33 mouse cellular contexts compared by ENCODE assay signal in the genomic region with DNA sequence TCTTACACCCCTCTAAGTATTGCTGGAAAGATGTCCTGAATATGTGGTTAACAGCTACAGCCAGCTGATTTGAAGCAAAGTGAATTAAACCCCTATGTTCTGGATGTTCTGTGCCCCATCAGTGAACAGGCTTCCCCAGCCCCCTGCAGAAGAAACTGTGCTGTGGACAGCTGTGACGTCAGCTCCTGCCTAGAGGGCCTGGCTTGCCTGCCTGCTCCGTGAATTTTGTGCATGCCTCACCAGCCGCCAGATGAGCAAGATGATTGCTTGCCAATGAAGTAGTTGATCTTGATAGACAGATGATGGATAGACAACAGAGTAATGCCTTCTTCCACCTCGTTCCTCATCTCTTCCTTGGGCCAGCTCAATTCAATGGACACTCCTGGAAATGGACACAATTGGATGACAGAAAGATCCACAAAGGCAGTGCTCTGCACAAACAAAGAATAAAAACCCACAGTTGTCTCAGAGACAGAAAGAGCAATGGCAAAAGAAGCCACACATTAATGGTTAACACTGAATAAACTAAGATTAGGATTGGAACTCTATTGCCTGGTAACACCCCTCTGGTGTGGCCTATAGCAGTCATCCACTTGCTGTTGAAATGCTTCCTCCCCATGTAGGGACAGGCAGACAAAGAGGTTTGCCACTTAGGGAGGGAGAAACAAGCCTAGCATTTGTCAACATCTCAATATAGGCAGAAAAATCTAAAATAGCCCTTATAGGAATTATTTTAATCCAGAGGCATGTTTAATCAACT. TPM values are rescaled to one million over a fixed set of nuclear protein-coding genes. Genes with fewer than 3 reads are reported as not detected.
DNase-seq lines count a peak whose midpoint lies in the region; ATAC-seq and TF ChIP-seq lines count a peak whose summit lies in the region.
"Had no signal": no experiment of that assay in that cellular context is flagged by ENCODE, and none has a peak within 500 bp of the region (broad histone marks: within the 10 kb centered on the region; RNA-seq: fewer than 3 reads in every experiment).

No protein-coding gene starts in this region.

- WGBS in embryonic facial prominence, embryonic 13.5 days, result 29% methylated on average over 4 of the region's 4 CpGs
- WGBS in embryonic facial prominence, embryonic 10.5 days, result 62% methylated on average over 4 of the region's 4 CpGs
- 20% methylated on average over 4 of the region's 4 CpGs for WGBS in liver, adult 2 months
- 43% methylated on average over 4 of the region's 4 CpGs for WGBS in liver, embryonic 11.5 days
- WGBS in liver, embryonic 13.5 days (ENCODE audit: insufficient replicate concordance), result 44% methylated on average over 4 of the region's 4 CpGs

- H3K79me2 ChIP-seq in liver, adult 2 months (ENCODE audit: control insufficient read depth, insufficient read depth, low read length), result no peaks in the 10 kb centered on the region

- peaks cover 9% of the 10 kb centered on the region; the same call in 1 of the 2 replicates for H3K27me3 ChIP-seq in embryonic facial prominence, embryonic 13.5 days
- H3K27me3 ChIP-seq in embryonic facial prominence, embryonic 10.5 days (replicated peaks; ENCODE audit: low read depth, poor library complexity, severe bottlenecking), result peaks cover 3% of the 10 kb centered on the region; the same call in 1 of the 2 replicates
- no peaks in the 10 kb centered on the region for H3K27me3 ChIP-seq in liver, adult 2 months (ENCODE audit: control insufficient read depth, insufficient read depth, low read length)
- no peaks in the 10 kb centered on the region; the same call in 1 of the 2 replicates for H3K27me3 ChIP-seq in liver, embryonic 11.5 days (replicated peaks; ENCODE audit: control insufficient read depth, insufficient read depth, low read length)
- H3K27me3 ChIP-seq in liver, embryonic 13.5 days, result peaks cover 23% of the 10 kb centered on the region
- H3K27me3 ChIP-seq: embryonic facial prominence, embryonic 15.5 days; forebrain, embryonic 13.5 days; hindbrain, embryonic 12.5 days; midbrain, embryonic 12.5 days; neural tube, embryonic 12.5 days had no signal

- DNase-seq in embryonic facial prominence, embryonic 10.5 days (ENCODE audit: low spot score), result no peak
- DNase-seq in liver, adult 2 months (ENCODE audit: extremely low read depth, low read depth, low spot score), result peak; percentile 88
- DNase-seq in liver, embryonic 11.5 days (ENCODE audit: low spot score), result no peak
- DNase-seq in liver, embryonic 13.5 days, result no peak
- DNase-seq: adrenal gland, postnatal 14 days; cerebellum, adult 11-12 months; gastrocnemius, postnatal 36 days; heart, adult 18-20 months; heart, postnatal 36 days; kidney, adult 2 months; kidney, postnatal 36 days; layer of hippocampus, postnatal 36 days; left cerebral cortex, postnatal 4 days; lung, adult 18-20 months; lung, postnatal 4 days; right cerebral cortex, postnatal 4 days; thymus, postnatal 4 days had no signal

- H3K4me3 ChIP-seq in embryonic facial prominence, embryonic 13.5 days, result no peak overlapping the region
- no peak overlapping the region for H3K4me3 ChIP-seq in embryonic facial prominence, embryonic 10.5 days
- peak overlapping the region; percentile 29; the same call in 1 of the 2 replicates for H3K4me3 ChIP-seq in liver, adult 2 months (ENCODE audit: insufficient read depth, low read depth, low read length)
- H3K4me3 ChIP-seq in liver, embryonic 11.5 days (ENCODE audit: low read depth, low read length), result no peak overlapping the region
- no peak overlapping the region for H3K4me3 ChIP-seq in liver, embryonic 13.5 days (replicated peaks)
- H3K4me3 ChIP-seq: embryonic facial prominence, embryonic 15.5 days; forebrain, embryonic 13.5 days; hindbrain, embryonic 12.5 days; layer of hippocampus, adult 2 months; megakaryocyte, embryonic 14.5 days; midbrain, embryonic 12.5 days; myocyte; neural tube, embryonic 12.5 days had no signal

- no peak overlapping the region for H3K27ac ChIP-seq in embryonic facial prominence, embryonic 13.5 days
- H3K27ac ChIP-seq in embryonic facial prominence, embryonic 10.5 days (replicated peaks), result no peak overlapping the region
- H3K27ac ChIP-seq in liver, adult 2 months (replicated peaks; ENCODE audit: insufficient read depth, low read depth, low read length), result peak overlapping the region; percentile 46
- H3K27ac ChIP-seq in liver, embryonic 11.5 days (ENCODE audit: low read depth, low read length), result no peak overlapping the region
- H3K27ac ChIP-seq in liver, embryonic 13.5 days, result peak overlapping the region; percentile 65
- H3K27ac ChIP-seq: embryonic facial prominence, embryonic 15.5 days; forebrain, embryonic 13.5 days; hindbrain, embryonic 12.5 days; hindbrain, postnatal 0 days; layer of hippocampus, adult 2 months; midbrain, embryonic 12.5 days; neural tube, embryonic 12.5 days had no signal

- no peaks in the 10 kb centered on the region for H3K36me3 ChIP-seq in embryonic facial prominence, embryonic 13.5 days
- no peaks in the 10 kb centered on the region for H3K36me3 ChIP-seq in embryonic facial prominence, embryonic 10.5 days (replicated peaks)
- no peaks in the 10 kb centered on the region for H3K36me3 ChIP-seq in liver, adult 2 months (ENCODE audit: control insufficient read depth, insufficient read depth, low read length)
- no peaks in the 10 kb centered on the region for H3K36me3 ChIP-seq in liver, embryonic 11.5 days (ENCODE audit: control insufficient read depth, insufficient read depth, low read length)
- H3K36me3 ChIP-seq in liver, embryonic 13.5 days, result 0 out of 2 replicates have a peak, but pooled peaks cover 2% of the 10 kb centered on the region
- H3K36me3 ChIP-seq: embryonic facial prominence, embryonic 15.5 days; hindbrain, embryonic 12.5 days; midbrain, embryonic 12.5 days; neural tube, embryonic 12.5 days had no signal

- no peaks in the 10 kb centered on the region for H3K9me3 ChIP-seq in embryonic facial prominence, embryonic 13.5 days
- H3K9me3 ChIP-seq in embryonic facial prominence, embryonic 10.5 days, result peaks cover 8% of the 10 kb centered on the region; the same call in 1 of the 2 replicates
- H3K9me3 ChIP-seq in liver, embryonic 11.5 days (ENCODE audit: control insufficient read depth, low read length), result no peaks in the 10 kb centered on the region
- peaks cover 10% of the 10 kb centered on the region for H3K9me3 ChIP-seq in liver, embryonic 13.5 days (replicated peaks)
- H3K9me3 ChIP-seq: embryonic facial prominence, embryonic 15.5 days; hindbrain, embryonic 12.5 days; neural tube, embryonic 12.5 days had no signal

- ATAC-seq in embryonic facial prominence, embryonic 13.5 days (ENCODE audit: insufficient number of reproducible peaks, insufficient read depth, low FRiP score, low TSS enrichment, low read depth), result no peak
- no peak for ATAC-seq in liver, embryonic 11.5 days (replicated peaks; ENCODE audit: low FRiP score)
- ATAC-seq in liver, embryonic 13.5 days (ENCODE audit: low read depth), result 0 out of 2 replicates have a peak, but pooled peaks have one; percentile 26
- ATAC-seq in inflammation-experienced regulatory T-cells, adult 6 months, result no peak
- ATAC-seq in activated CD4-positive, CD25-positive, alpha-beta regulatory T cell, adult 4 months, result no peak
- ATAC-seq: forebrain, embryonic 13.5 days; hindbrain, postnatal 0 days; lung, postnatal 0 days; Patski had no signal

- no peaks in the 10 kb centered on the region for H3K4me1 ChIP-seq in embryonic facial prominence, embryonic 13.5 days
- H3K4me1 ChIP-seq in embryonic facial prominence, embryonic 10.5 days, result peaks cover 2% of the 10 kb centered on the region
- peaks cover 8% of the 10 kb centered on the region for H3K4me1 ChIP-seq in liver, adult 2 months (ENCODE audit: control insufficient read depth, insufficient read depth, low read length)
- peaks cover 4% of the 10 kb centered on the region for H3K4me1 ChIP-seq in liver, embryonic 11.5 days (replicated peaks; ENCODE audit: control insufficient read depth, insufficient read depth, low read length)
- H3K4me1 ChIP-seq in liver, embryonic 13.5 days (replicated peaks), result peaks cover 77% of the 10 kb centered on the region

- no peak for TF ChIP-seq CTCF in liver, adult 2 months (IDR thresholded peaks at IDR 0.05; ENCODE audit: low read depth, low read length)

- H3K4me2 ChIP-seq in embryonic facial prominence, embryonic 13.5 days, result no peak overlapping the region
- H3K4me2 ChIP-seq in liver, embryonic 11.5 days, result no peak overlapping the region
- peak overlapping the region; percentile 19 for H3K4me2 ChIP-seq in liver, embryonic 13.5 days
- H3K4me2 ChIP-seq: embryonic facial prominence, embryonic 15.5 days; forebrain, embryonic 13.5 days; heart, embryonic 11.5 days; hindbrain, embryonic 12.5 days; midbrain, embryonic 12.5 days; neural tube, embryonic 12.5 days had no signal

- TF ChIP-seq POLR2A in liver, adult 2 months (IDR thresholded peaks at IDR 0.05; ENCODE audit: extremely low read depth, insufficient read depth, low read length), result no peak

- H3K9ac ChIP-seq in embryonic facial prominence, embryonic 13.5 days, result 0 out of 2 replicates have a peak overlapping the region, but pooled peaks have one; percentile 37
- H3K9ac ChIP-seq in liver, adult 2 months (ENCODE audit: low read depth, low read length), result peak overlapping the region; percentile 1; the same call in 1 of the 2 replicates
- no peak overlapping the region for H3K9ac ChIP-seq in liver, embryonic 11.5 days (ENCODE audit: low read depth, low read length)
- peak overlapping the region; percentile 41; the same call in 1 of the 2 replicates for H3K9ac ChIP-seq in liver, embryonic 13.5 days
- H3K9ac ChIP-seq: embryonic facial prominence, embryonic 15.5 days; forebrain, embryonic 13.5 days; hindbrain, embryonic 12.5 days; midbrain, embryonic 12.5 days; neural tube, embryonic 12.5 days had no signal

RNA-seq across cellular contexts. Expression of gene Rundc3a, which starts 11.7 kb away (rescaled TPM):
- polyA plus RNA-seq in embryonic facial prominence, embryonic 13.5 days (2015; fragmentation: Nextera tagmentation; extraction: Ambion mirVana), result 3.6 and 5.2 TPM in 2 replicates
- 10.0 and 11.9 TPM in 2 replicates for polyA plus RNA-seq in embryonic facial prominence, embryonic 10.5 days (2016; fragmentation: Nextera tagmentation; extraction: Ambion mirVana)
- total RNA-seq in liver, adult 2 months (2014; rRNA removed), result 1.0 and 2.5 TPM in 2 replicates
- polyA plus RNA-seq in liver, adult 2 months (2012; rRNA removed), result 1.2 and 2.1 TPM in 2 replicates
- 1.8 and 2.6 TPM in 2 replicates for polyA plus RNA-seq in liver, embryonic 11.5 days (2014; fragmentation: Nextera tagmentation; extraction: Ambion mirVana)
- polyA plus RNA-seq in liver, embryonic 13.5 days (2015; fragmentation: Nextera tagmentation; extraction: Ambion mirVana), result 1.5 and 1.7 TPM in 2 replicates
- polyA plus RNA-seq in inflammation-experienced regulatory T-cells, adult 6 months (2017; shearing (Covaris generic)), result 1 to 10 TPM; 1.8 to 3.2 (median 2.0) TPM
- polyA plus RNA-seq in activated CD4-positive, CD25-positive, alpha-beta regulatory T cell, adult 4 months (2017; shearing (Covaris generic)), result 1 to 10 TPM; 2.4 TPM
- total RNA-seq: gastrocnemius, postnatal 36 days had no signal

RNA-seq across cellular contexts. Expression of gene Slc4a1, which starts 15.5 kb away (rescaled TPM):
- polyA plus RNA-seq in embryonic facial prominence, embryonic 13.5 days (2015; fragmentation: Nextera tagmentation; extraction: Ambion mirVana), result 6.3 and 16.6 TPM in 2 replicates
- polyA plus RNA-seq in embryonic facial prominence, embryonic 10.5 days (2016; fragmentation: Nextera tagmentation; extraction: Ambion mirVana), result 29.7 and 33.8 TPM in 2 replicates
- total RNA-seq in liver, adult 2 months (2014; rRNA removed), result 0.07 and 0.65 TPM in 2 replicates
- polyA plus RNA-seq in liver, adult 2 months (2012; rRNA removed), result 0.07 and 0.10 TPM in 2 replicates
- 191 and 229 TPM in 2 replicates for polyA plus RNA-seq in liver, embryonic 11.5 days (2014; fragmentation: Nextera tagmentation; extraction: Ambion mirVana)
- polyA plus RNA-seq in liver, embryonic 13.5 days (2015; fragmentation: Nextera tagmentation; extraction: Ambion mirVana), result 734 and 914 TPM in 2 replicates
- polyA plus RNA-seq in inflammation-experienced regulatory T-cells, adult 6 months (2017; shearing (Covaris generic)), result under 1 TPM in 1 of 3 experiments, not detected in 2; 0.08 TPM
- polyA plus RNA-seq in activated CD4-positive, CD25-positive, alpha-beta regulatory T cell, adult 4 months (2017; shearing (Covaris generic)), result 1 to 10 TPM in 1 of 2 experiments, not detected in 1; 2.9 TPM
- polyA plus RNA-seq: C2C12, myocyte, Patski had no signal

RNA-seq across cellular contexts. Expression of gene Slc25a39, which starts 26.2 kb away (rescaled TPM):
- polyA plus RNA-seq in embryonic facial prominence, embryonic 13.5 days (2015; fragmentation: Nextera tagmentation; extraction: Ambion mirVana), result 191 and 195 TPM in 2 replicates
- 229 and 241 TPM in 2 replicates for polyA plus RNA-seq in embryonic facial prominence, embryonic 10.5 days (2016; fragmentation: Nextera tagmentation; extraction: Ambion mirVana)
- total RNA-seq in liver, adult 2 months (2014; rRNA removed), result 181 and 243 TPM in 2 replicates
- polyA plus RNA-seq in liver, adult 2 months (2012; rRNA removed), result 1,099 and 1,182 TPM in 2 replicates
- polyA plus RNA-seq in liver, embryonic 11.5 days (2014; fragmentation: Nextera tagmentation; extraction: Ambion mirVana), result 282 and 283 TPM in 2 replicates
- 388 and 390 TPM in 2 replicates for polyA plus RNA-seq in liver, embryonic 13.5 days (2015; fragmentation: Nextera tagmentation; extraction: Ambion mirVana)
- 10 to 100 TPM; 40.1 to 61.9 (median 53.3) TPM for polyA plus RNA-seq in inflammation-experienced regulatory T-cells, adult 6 months (2017; shearing (Covaris generic))
- polyA plus RNA-seq in activated CD4-positive, CD25-positive, alpha-beta regulatory T cell, adult 4 months (2017; shearing (Covaris generic)), result 10 to 100 TPM; 50.9 to 65.4 TPM

RNA-seq across cellular contexts. Expression of gene Grn, which starts 48.6 kb away (rescaled TPM):
- polyA plus RNA-seq in embryonic facial prominence, embryonic 13.5 days (2015; fragmentation: Nextera tagmentation; extraction: Ambion mirVana), result 124 and 126 TPM in 2 replicates
- polyA plus RNA-seq in embryonic facial prominence, embryonic 10.5 days (2016; fragmentation: Nextera tagmentation; extraction: Ambion mirVana), result 79.4 and 87.3 TPM in 2 replicates
- total RNA-seq in liver, adult 2 months (2014; rRNA removed), result 53.7 and 88.7 TPM in 2 replicates
- polyA plus RNA-seq in liver, adult 2 months (2012; rRNA removed), result 155 and 176 TPM in 2 replicates
- polyA plus RNA-seq in liver, embryonic 11.5 days (2014; fragmentation: Nextera tagmentation; extraction: Ambion mirVana), result 68.1 and 69.5 TPM in 2 replicates
- 59.5 and 63.3 TPM in 2 replicates for polyA plus RNA-seq in liver, embryonic 13.5 days (2015; fragmentation: Nextera tagmentation; extraction: Ambion mirVana)
- polyA plus RNA-seq in inflammation-experienced regulatory T-cells, adult 6 months (2017; shearing (Covaris generic)), result 10 to 100 TPM; 21.8 to 32.1 (median 26.1) TPM
- 10 to 100 TPM; 23.7 to 30.3 TPM for polyA plus RNA-seq in activated CD4-positive, CD25-positive, alpha-beta regulatory T cell, adult 4 months (2017; shearing (Covaris generic))

Comparison
In these comparisons a context has a peak if more than half of its experiments do, and no peak if none do; other contexts are left out.
1. H3K27ac ChIP-seq: peak in liver, adult 2 months (single experiment) and liver, embryonic 13.5 days (single experiment); none in embryonic facial prominence, embryonic 13.5 days (single experiment), embryonic facial prominence, embryonic 10.5 days (single experiment) and liver, embryonic 11.5 days (single experiment).